Mouse (Mus musculus) cerebellum, adult 2 months (tissue): ENCODE data around the gene Zgrf1. TPM values are rescaled to one million over a fixed set of nuclear protein-coding genes. Genes with fewer than 3 reads are reported as not detected.

Experiments used
- DNase-seq, 2 experiments: peaks; one replicate each; pipeline ENCODE4 v3.0.0; 2021
- H3K27ac ChIP-seq: fragments of 200-500 bp; 2 replicates; pipeline ENCODE4 v1.5.1; 2012; ENCODE audit warnings: low read length, control low read depth, inconsistent platforms; ENCODE audit not compliant: insufficient read depth
- H3K27me3 ChIP-seq: fragments of 200-500 bp; 2 replicates; pipeline ENCODE4 v1.6.1; 2012; ENCODE audit warnings: inconsistent platforms, mild to moderate bottlenecking, low read length, moderate library complexity; ENCODE audit not compliant: control insufficient read depth, insufficient read depth
- H3K4me1 ChIP-seq: fragments of 200-500 bp; 2 replicates; pipeline ENCODE4 v1.6.1; 2011; ENCODE audit warnings: low read length; ENCODE audit not compliant: control insufficient read depth, insufficient read depth
- H3K4me3 ChIP-seq: fragments of 200-500 bp; replicated peaks from 2 replicates; pipeline ENCODE3; 2011; ENCODE audit warnings: mild to moderate bottlenecking, low read depth, low read length, control low read depth; ENCODE audit not compliant: insufficient read depth
- CTCF ChIP-seq: fragments of 200-500 bp; IDR thresholded peaks from 2 replicates; pipeline ENCODE4 v1.5.1; 2011; ENCODE audit warnings: low read depth, mild to moderate bottlenecking, control low read depth, low read length, moderate library complexity, borderline replicate concordance; ENCODE audit not compliant: insufficient read depth
- POLR2A ChIP-seq: fragments of 200-500 bp; IDR thresholded peaks from 2 replicates; pipeline ENCODE4 v1.6.1; 2011; ENCODE audit warnings: low read length, control low read depth, borderline replicate concordance; ENCODE audit not compliant: insufficient read depth
- WGBS: fragments of 180-500 bp; shearing (Covaris S2); methylation state at CpG from one replicate; pipeline ENCODE4 v1.1.7; 2018; 5-methylcytosine and 5-hydroxymethylcytosine counted together
- polyA plus RNA-seq: library from polyadenylated mRNA; depleted of rRNA; stranded (reverse); fragments of >200 nt; gene quantifications from 2 replicates; pipeline ENCODE4 v1.2.3, GENCODE M21; 2012; rRNA removed

Gene Zgrf1
- polyA plus RNA-seq, 1 experiment, result 6.4 TPM

DNA sequence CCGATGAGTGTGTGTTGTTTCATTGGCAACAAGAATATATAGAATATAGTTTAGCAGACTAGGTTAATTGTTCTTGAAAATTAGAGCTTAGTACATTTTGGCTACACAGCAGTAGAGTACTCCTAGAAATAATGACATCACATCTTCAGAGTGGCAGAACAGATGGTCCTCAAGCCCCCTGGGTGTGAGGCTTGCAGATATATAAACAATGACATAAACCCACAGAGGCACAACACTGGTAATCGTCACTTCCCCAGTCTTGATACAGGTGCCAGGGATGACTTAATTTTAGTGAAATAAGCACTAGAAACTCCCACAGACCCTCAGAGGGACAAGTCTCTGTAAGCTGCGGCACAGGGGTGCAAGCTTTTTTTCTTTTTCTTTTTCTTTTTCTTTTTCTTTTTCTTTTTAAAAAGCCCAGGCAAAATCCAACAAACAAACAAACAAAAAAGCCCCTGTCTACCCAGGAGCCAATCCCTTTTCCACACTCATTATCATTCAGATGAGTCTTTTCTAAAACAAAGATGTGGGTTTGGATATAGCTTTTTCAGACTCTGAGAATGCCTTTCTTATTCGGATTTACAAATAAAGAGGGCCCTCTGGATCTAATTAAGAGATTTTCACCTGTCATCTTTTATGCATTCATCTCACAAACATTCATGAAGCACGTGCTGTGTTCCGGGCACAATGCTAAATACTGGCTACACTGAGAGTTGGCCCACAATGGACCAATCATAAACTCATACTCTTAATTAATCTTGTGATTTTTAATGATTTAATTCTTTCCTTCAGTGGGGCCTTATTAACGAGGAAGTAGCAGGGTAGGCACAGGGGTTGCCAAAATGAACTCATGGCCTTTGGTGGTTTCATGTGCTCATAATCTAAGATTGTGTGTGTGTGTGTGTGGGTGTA, 98.7 kb downstream of the Zgrf1 start:
- 31% methylated on average over 7 of the region's 7 CpGs for WGBS
- no peak overlapping the region for H3K27ac ChIP-seq
- H3K4me3 ChIP-seq, result no peak overlapping the region
- H3K27me3 ChIP-seq, result no peaks in the 10 kb centered on the region; the same call in 1 of the 2 replicates
- no peaks in the 10 kb centered on the region for H3K4me1 ChIP-seq
- TF ChIP-seq CTCF, result no peak
- TF ChIP-seq POLR2A, result no peak
- DNase-seq, result no peak

DNA sequence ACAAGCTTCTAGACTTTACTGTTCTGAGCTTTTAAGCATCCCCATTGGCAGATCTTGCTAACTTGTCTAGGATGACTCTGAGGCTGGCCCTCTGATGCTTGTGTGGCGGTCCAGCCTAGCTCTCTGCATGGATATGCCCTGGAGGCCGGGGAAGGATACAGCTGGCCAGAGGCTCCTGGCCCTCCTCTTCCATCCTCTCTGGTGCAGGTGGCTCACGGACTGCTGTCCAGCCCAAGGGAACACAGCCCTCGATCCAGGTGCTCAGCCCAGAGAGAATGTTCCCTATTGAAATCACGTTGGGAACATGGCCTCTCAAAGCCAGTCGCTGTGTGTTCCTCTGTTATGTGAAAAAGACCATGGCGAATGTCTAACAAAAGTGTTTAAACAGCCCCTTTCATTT, 107.4 kb downstream of the Zgrf1 start:
- TF ChIP-seq POLR2A (no peak), CTCF (no peak)
- no peak overlapping the region for H3K27ac ChIP-seq

DNA sequence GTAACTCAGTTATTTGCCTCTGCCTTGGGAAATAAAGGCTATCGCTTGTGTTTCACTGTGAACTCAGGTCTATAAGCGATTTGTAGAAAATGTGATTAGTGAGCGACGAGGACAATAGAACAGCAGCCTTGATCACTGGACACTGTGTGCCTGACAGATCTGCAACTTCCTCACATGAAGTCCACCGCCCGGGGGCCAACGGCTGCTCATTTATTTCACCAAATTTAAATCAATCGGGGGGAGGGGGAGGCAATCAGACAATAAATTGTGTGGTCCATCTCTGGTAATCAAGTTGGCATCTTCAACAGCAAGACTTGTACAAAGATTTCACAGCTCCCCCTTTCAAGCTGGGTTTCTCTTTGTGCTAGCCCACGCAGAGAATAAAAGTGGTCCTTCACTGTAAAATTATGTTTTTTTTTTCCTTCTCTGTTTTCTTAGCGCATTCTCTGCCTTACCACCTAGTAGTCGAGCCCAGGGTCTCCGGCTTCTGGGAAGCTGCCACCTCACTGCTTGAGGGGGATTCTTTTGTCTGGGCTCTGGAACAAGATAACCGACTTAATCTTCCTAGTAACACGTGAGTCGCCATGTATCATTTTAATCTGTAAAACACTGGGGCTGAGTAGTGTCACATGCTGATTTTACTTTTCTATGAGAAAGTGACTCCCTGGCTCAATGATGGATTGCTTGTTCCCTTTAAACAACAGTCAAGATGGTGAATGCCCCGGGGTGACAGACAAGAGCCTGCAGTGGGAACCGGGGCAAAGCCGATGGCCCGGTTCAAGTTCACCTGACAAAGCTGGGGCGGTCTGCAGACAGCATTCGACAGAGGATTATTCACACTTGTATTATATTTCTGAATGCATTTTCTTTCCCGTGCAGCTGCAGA, 108.6 kb downstream of the Zgrf1 start:
- no peaks in the 10 kb centered on the region; the same call in 1 of the 2 replicates for H3K27me3 ChIP-seq
- WGBS, result 36% methylated on average over 22 of the region's 22 CpGs
- TF ChIP-seq POLR2A (no peak), CTCF (no peak)
- no peak overlapping the region for H3K4me3 ChIP-seq
- no peaks in the 10 kb centered on the region for H3K4me1 ChIP-seq
- no peak overlapping the region for H3K27ac ChIP-seq
- DNase-seq, result no peak

More for the DNA sequence above, 107.4 kb downstream of the Zgrf1 start:
- WGBS, result 77% methylated on average over 7 of the region's 7 CpGs
- DNase-seq, result no peak
- Histone ChIP-seq H3K27me3 (no peaks in the 10 kb centered on the region; the same call in 1 of the 2 replicates), H3K4me3 (no peak overlapping the region), H3K4me1 (no peaks in the 10 kb centered on the region)

Other genes with a start within 250 kb of the Zgrf1 start
- gene Ank2, start 54.1 kb upstream of the Zgrf1 start, polyA plus RNA-seq, result 446 and 457 TPM in 2 replicates
- 14.3 and 14.8 TPM in 2 replicates for gene Larp7, start 140 bp upstream of the Zgrf1 start, polyA plus RNA-seq
- gene Neurog2, start 79.6 kb downstream of the Zgrf1 start, polyA plus RNA-seq, result 0.31 and 0.49 TPM in 2 replicates
- gene Alpk1, start 227.0 kb downstream of the Zgrf1 start, polyA plus RNA-seq, result 1.8 and 2.0 TPM in 2 replicates
- 3.9 and 4.3 TPM in 2 replicates for gene Tifa, start 236.3 kb downstream of the Zgrf1 start, polyA plus RNA-seq